Mouse (Mus musculus) gastrocnemius, postnatal 4 days (tissue): ENCODE data around the gene Ppp1r15a. TPM values are rescaled to one million over a fixed set of nuclear protein-coding genes. Genes with fewer than 3 reads are reported as not detected.
"Not testable (repeated sequence)": the region's sequence is repeated elsewhere in the genome, so short reads cannot be mapped to it uniquely, and the experiment has no call there.

Experiments used
- DNase-seq, 2 experiments: peaks; one replicate each; pipeline ENCODE4 v3.0.0; 2021 to 2022; ENCODE audit warnings: low spot score in 2 of 2, mixed read lengths in 2 of 2
- total RNA-seq, 2 experiments: library from RNA; stranded (reverse); gene quantifications; 2 replicates each; pipeline ENCODE4 v1.2.3; 2021

Gene Ppp1r15a
- total RNA-seq, 2 experiments from 2014 or later: 22.7 to 23.5 TPM

GRCm38 (mm10) chr7:45553990-45554389, 27.9 kb upstream of the Ppp1r15a start:
- DNase-seq: no peak

GRCm38 (mm10) chr7:45553519-45553918, 27.5 kb upstream of the Ppp1r15a start:
- no peak for DNase-seq

- DNase-seq: no peak
Observed at GRCm38 (mm10) chr7:45551512-45551883, 25.4 kb upstream of the Ppp1r15a start.

- DNase-seq: no peak
Observed at GRCm38 (mm10) chr7:45550821-45551511, 24.9 kb upstream of the Ppp1r15a start.

GRCm38 (mm10) chr7:45549641-45550436, 23.8 kb upstream of the Ppp1r15a start:
- no peak for DNase-seq

GRCm38 (mm10) chr7:45544525-45544924, 18.5 kb upstream of the Ppp1r15a start:
- no peak for DNase-seq

GRCm38 (mm10) chr7:45540213-45540612, 14.1 kb upstream of the Ppp1r15a start:
- DNase-seq: no peak

- no peak for DNase-seq
Observed at GRCm38 (mm10) chr7:45539095-45539494, 13.0 kb upstream of the Ppp1r15a start.

- no peak for DNase-seq
Observed at GRCm38 (mm10) chr7:45538163-45539041, 12.3 kb upstream of the Ppp1r15a start.

- DNase-seq: no peak
Observed at GRCm38 (mm10) chr7:45537602-45538001, 11.5 kb upstream of the Ppp1r15a start.

GRCm38 (mm10) chr7:45535676-45536075, 9.6 kb upstream of the Ppp1r15a start:
- no peak for DNase-seq

- peak in 1 of 2 experiments; percentile 63 for DNase-seq
Observed at GRCm38 (mm10) chr7:45530643-45531042, 4.6 kb upstream of the Ppp1r15a start.

GRCm38 (mm10) chr7:45529461-45529860, 3.4 kb upstream of the Ppp1r15a start:
- peak in 1 of 2 experiments; percentile 53 for DNase-seq

GRCm38 (mm10) chr7:45527169-45527568, 1.1 kb upstream of the Ppp1r15a start:
- DNase-seq: not testable (repeated sequence)

- no peak for DNase-seq
Observed at GRCm38 (mm10) chr7:45526474-45527120, 529 bp upstream of the Ppp1r15a start.

- DNase-seq: no peak
Observed at GRCm38 (mm10) chr7:45524841-45525621, 1.0 kb downstream of the Ppp1r15a start.

GRCm38 (mm10) chr7:45523678-45524170, 2.3 kb downstream of the Ppp1r15a start:
- DNase-seq: no peak

GRCm38 (mm10) chr7:45522957-45523676, 3.0 kb downstream of the Ppp1r15a start:
- no peak for DNase-seq

- no peak for DNase-seq
Observed at GRCm38 (mm10) chr7:45522194-45522752, 3.8 kb downstream of the Ppp1r15a start.
